Mouse (Mus musculus): ENCODE measurements around the gene Pdzd8.

- TF ChIP-seq CTCF (conservative IDR thresholded peaks at IDR 0.05; ENCODE audit: low read length), result no peak
- no peak for TF ChIP-seq POU5F1 (IDR thresholded peaks at IDR 0.05; ENCODE audit: borderline replicate concordance, low read length)
Observed at GRCm38 (mm10) chr19:59315308-59315707, 30.3 kb downstream of the Pdzd8 start.
